Mouse (Mus musculus) midbrain, embryonic 10.5 days (tissue): ENCODE results near the gene Wnt5b. TPM values are rescaled to one million over a fixed set of nuclear protein-coding genes. Genes with fewer than 3 reads are reported as not detected.

Experiments used
- DNase-seq: peaks from one replicate; pipeline ENCODE4 v3.0.0-alpha.2; 2017; ENCODE audit warnings: low spot score
- H3K27ac ChIP-seq: fragments of 300-500 bp; sonication (generic); replicated peaks from 2 replicates; pipeline ENCODE4 v1.5.1; 2016; ENCODE audit warnings: mild to moderate bottlenecking
- H3K27me3 ChIP-seq: fragments of 300-500 bp; sonication (generic); 2 replicates; pipeline ENCODE4 v1.6.1; 2016; ENCODE audit warnings: low read depth, mild to moderate bottlenecking; ENCODE audit not compliant: poor library complexity, severe bottlenecking
- H3K36me3 ChIP-seq: fragments of 300-500 bp; sonication (generic); 2 replicates; pipeline ENCODE4 v1.6.1; 2016; ENCODE audit warnings: mild to moderate bottlenecking, moderate library complexity
- H3K4me1 ChIP-seq: fragments of 300-500 bp; sonication (generic); 2 replicates; pipeline ENCODE4 v1.6.1; 2016
- H3K4me3 ChIP-seq: fragments of 300-500 bp; sonication (generic); 2 replicates; pipeline ENCODE4 v1.5.1; 2016; ENCODE audit warnings: mild to moderate bottlenecking, moderate library complexity
- H3K9me3 ChIP-seq: fragments of 300-500 bp; sonication (generic); replicated peaks from 2 replicates; pipeline ENCODE4 v1.6.1; 2016; ENCODE audit warnings: mild to moderate bottlenecking
- WGBS: fragments of 180-500 bp; shearing (Covaris S2); methylation state at CpG from one replicate; pipeline ENCODE4 v1.1.7; 2016; 5-methylcytosine and 5-hydroxymethylcytosine counted together
- polyA plus RNA-seq: library from polyadenylated mRNA; unstranded; fragments of >200 nt; fragmentation: Nextera tagmentation; extraction: Ambion mirVana; gene quantifications from 2 replicates; pipeline ENCODE4 v1.2.1, GENCODE M21; 2016

The Wnt5b gene
- polyA plus RNA-seq, 1 experiment from 2014 or later: 19.0 TPM

DNA sequence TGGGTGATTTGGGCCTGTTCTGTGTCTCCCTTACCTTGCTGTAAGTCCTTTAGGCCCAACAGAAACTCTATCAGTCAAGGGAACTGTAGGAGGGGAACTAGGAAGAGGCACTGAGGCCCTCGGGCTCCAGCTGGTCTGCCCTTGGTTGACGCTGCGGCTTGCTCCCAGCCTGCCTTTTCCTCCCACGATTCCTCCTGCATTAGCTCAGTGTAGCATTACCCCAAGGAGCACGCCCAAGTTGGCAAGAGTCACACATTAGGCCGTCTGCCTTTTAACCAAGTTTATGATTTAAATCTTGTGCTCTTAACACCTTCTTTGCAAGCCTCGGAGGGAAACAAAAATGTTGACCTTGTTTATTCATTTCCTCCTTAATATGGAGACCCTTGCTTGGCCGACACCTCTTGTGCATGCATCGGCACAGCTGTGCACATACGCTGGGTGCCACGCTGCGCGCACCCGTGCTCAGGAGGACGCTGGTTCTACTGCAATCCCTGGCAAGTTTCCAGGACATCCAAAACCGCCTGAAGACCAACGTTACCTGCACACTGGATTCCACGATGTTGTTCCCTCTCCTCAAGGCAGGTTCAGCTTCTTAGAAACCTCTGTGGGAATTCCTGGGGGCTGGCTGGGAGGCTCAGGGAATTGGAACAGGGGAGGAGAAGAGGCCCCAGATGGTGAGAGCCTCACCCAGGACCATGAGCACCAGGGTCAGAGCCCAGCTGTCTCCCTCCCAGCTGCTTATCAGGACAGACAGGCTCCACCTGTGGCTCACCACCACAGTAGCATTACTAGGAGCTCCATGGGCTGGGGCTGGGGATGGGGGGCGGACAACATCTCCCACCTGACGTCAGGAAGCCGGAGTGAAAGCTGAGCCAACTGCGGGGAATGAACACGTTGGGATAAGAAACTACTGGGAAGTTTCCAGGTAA, 21.6 kb upstream of the Wnt5b start:
- peaks cover 5% of the 10 kb centered on the region; the same call in 1 of the 2 replicates for H3K36me3 ChIP-seq
- H3K27ac ChIP-seq: no peak overlapping the region
- WGBS: 90% methylated on average over 23 of the region's 23 CpGs
- no peaks in the 10 kb centered on the region for H3K27me3 ChIP-seq
- H3K9me3 ChIP-seq: no peaks in the 10 kb centered on the region
- no peak for DNase-seq
- H3K4me1 ChIP-seq: peaks cover 9% of the 10 kb centered on the region
- no peak overlapping the region for H3K4me3 ChIP-seq

DNA sequence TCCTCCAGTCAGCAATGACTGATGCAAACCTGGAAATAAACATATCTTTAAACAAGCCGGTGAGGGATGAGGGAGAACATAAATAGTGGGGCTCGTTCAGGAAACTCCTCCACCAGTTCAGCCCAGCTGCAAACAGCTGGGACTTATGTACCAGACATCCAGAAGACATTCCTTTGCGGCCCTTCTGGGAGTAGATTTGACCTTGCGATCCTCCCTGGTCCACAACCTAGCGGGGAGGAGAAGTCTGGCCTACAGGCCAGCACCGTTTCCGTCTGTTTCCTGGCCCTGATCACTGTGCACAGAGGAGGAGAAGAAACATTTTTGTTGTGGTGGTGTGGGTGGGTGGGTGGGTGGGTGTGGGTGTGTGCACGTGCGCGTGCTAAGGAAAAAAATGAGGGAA, 18.4 kb upstream of the Wnt5b start:
- 89% methylated on average over 10 of the region's 10 CpGs for WGBS
- Histone ChIP-seq H3K27ac (no peak overlapping the region), H3K27me3 (no peaks in the 10 kb centered on the region), H3K36me3 (no peaks in the 10 kb centered on the region), H3K9me3 (no peaks in the 10 kb centered on the region), H3K4me3 (no peak overlapping the region), H3K4me1 (peaks cover 16% of the 10 kb centered on the region)
- DNase-seq: no peak

DNA sequence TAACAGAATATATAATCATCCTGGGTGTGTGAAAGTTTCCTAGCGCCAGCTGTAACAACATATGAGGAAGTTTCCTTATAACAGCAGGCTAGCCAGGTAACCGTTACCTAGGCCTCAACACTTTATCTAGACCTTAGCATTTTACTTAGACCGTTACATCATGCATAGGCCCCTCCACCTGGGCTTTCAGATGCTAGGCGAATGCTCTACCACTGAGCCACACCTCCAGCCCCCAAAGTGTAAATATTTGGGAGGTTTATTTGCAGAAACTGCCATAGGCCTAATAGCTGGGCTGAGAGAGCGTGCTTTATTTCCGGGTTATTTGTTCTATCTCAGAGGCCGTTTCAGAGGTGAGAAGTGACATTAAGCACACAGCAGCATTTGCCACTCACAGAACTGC, 14.7 kb upstream of the Wnt5b start:
- no peaks in the 10 kb centered on the region for H3K9me3 ChIP-seq
- H3K4me1 ChIP-seq: peaks cover 8% of the 10 kb centered on the region
- no peak for DNase-seq
- H3K27me3 ChIP-seq: no peaks in the 10 kb centered on the region
- H3K4me3 ChIP-seq: no peak overlapping the region
- WGBS: 81% methylated on average over 7 of the region's 7 CpGs
- H3K27ac ChIP-seq: no peak overlapping the region
- no peaks in the 10 kb centered on the region for H3K36me3 ChIP-seq

DNA sequence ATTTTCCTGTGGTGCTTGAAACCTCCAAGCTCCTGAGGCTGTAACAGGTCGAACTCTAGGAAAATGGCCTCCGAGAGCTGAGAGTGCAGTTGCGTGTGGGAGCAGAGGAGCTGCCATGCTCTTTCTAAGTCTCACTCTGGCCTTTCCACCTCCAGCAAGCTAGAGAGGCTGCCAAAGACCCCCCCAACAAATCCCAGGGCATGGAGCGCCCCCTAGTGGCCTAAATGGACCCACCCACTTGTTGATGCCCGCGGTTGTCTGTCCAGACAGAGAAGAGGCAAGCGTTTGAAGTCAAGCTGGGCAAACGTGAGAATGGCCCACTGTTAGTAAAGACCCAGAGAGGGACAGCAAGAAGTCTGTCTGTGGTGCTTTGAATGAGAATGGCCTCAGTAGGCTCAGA, 10.3 kb upstream of the Wnt5b start:
- Histone ChIP-seq H3K4me3 (no peak overlapping the region), H3K36me3 (no peaks in the 10 kb centered on the region), H3K9me3 (no peaks in the 10 kb centered on the region), H3K27me3 (no peaks in the 10 kb centered on the region), H3K27ac (no peak overlapping the region), H3K4me1 (peaks cover 7% of the 10 kb centered on the region)
- WGBS: 66% methylated on average over 8 of the region's 8 CpGs
- peak; percentile 39 for DNase-seq

DNA sequence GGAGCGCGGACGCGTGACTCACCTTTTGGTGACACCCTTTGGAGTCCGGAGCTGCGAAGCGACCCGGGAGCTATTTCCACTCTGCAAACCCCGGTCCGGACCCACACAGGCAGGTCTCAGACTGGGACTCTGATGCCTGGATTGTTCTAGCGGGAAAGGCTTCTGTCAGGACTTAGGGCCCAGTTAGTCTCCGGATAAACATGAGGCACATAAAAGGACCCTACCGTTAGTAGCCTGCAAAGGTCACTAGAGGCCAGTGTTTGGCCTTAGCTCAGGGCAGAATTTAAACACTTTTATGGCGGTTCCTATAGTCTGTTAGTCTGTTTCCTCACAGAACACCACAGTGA, 344 bp upstream of the Wnt5b start:
- Histone ChIP-seq H3K36me3 (no peaks in the 10 kb centered on the region; the same call in 1 of the 2 replicates), H3K27ac (peak overlapping the region; percentile 93), H3K9me3 (no peaks in the 10 kb centered on the region), H3K27me3 (peaks cover 66% of the 10 kb centered on the region), H3K4me3 (peak overlapping the region; percentile 85), H3K4me1 (peaks cover 54% of the 10 kb centered on the region)
- WGBS: 0% methylated on average over 14 of the region's 14 CpGs
- DNase-seq: no peak

DNA sequence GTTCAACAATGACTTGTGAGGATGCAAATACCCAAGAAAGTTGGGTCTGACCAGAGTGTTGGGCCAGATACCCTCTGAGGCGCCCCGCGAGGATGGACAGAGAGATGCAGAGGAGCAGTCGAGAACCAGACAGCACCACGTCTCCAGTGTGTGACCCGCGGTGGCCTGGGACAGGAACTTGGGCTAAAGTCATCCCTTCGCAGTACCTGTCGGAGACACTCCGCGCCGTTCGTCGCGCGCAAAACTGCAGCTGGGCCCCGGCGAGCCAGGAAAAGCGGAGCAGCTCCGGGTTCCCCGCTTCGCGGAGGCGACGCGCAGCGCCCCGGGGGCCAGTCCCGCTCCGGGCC, 718 bp downstream of the Wnt5b start:
- H3K4me1 ChIP-seq: peaks cover 54% of the 10 kb centered on the region
- DNase-seq: no peak
- peaks cover 66% of the 10 kb centered on the region for H3K27me3 ChIP-seq
- peak overlapping the region; percentile 85 for H3K4me3 ChIP-seq
- WGBS: under 1% methylated on average over 30 of the region's 30 CpGs
- no peaks in the 10 kb centered on the region; the same call in 1 of the 2 replicates for H3K36me3 ChIP-seq
- no peaks in the 10 kb centered on the region for H3K9me3 ChIP-seq
- peak overlapping the region; percentile 93 for H3K27ac ChIP-seq

DNA sequence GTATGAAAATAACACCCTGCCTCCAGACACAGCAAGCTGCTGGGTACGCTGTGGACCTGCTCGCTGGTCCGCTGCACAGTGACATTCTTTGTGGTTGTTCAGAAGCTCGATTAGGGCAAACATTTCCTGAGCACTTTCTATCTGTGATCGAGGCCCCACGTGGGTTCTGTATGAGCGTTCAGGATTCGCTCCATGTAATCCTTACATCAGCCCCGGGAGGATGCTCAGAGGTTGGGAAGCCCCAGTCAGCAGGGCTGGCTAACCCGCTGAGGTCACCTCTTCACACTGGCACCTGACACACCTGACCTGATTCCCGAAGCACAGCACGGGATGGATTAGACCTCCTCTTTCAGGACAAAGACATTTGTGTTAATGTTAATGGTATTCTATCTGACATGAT, 8.3 kb downstream of the Wnt5b start:
- H3K9me3 ChIP-seq: no peaks in the 10 kb centered on the region
- peaks cover 7% of the 10 kb centered on the region; the same call in 1 of the 2 replicates for H3K27me3 ChIP-seq
- peaks cover 13% of the 10 kb centered on the region for H3K4me1 ChIP-seq
- WGBS: 89% methylated on average over 12 of the region's 12 CpGs
- H3K36me3 ChIP-seq: peaks cover 7% of the 10 kb centered on the region; the same call in 1 of the 2 replicates
- no peak overlapping the region for H3K4me3 ChIP-seq
- no peak overlapping the region for H3K27ac ChIP-seq
- no peak for DNase-seq

DNA sequence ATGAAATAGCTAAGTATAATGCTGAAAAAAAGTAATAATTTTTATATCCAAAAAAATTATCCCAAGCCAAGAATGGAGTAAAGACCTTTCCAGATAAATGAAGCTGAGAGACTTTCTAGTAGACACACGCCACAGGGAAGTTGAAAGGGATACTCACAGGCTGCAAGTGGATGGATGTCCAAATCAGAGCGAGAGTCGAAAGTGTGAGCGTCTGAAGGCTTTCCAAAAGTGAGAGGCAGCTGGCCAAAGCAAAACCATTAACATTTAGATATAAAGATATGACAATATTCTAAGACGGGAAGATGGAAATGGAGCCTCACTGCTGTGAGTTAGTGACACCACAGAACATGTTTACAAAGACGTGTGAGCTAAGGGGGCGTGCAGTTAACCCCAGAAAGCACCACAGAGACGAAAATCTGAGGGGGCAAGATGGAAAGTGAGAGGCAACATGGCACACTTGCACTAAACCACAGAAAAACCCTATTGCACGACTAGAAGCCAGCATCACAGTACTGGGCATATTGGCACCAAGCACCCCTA, 10.9 kb downstream of the Wnt5b start:
- Histone ChIP-seq H3K9me3 (no peaks in the 10 kb centered on the region), H3K4me3 (no peak overlapping the region), H3K4me1 (0 out of 2 replicates have a peak, but pooled peaks cover 6% of the 10 kb centered on the region), H3K36me3 (peaks cover 7% of the 10 kb centered on the region; the same call in 1 of the 2 replicates), H3K27ac (no peak overlapping the region), H3K27me3 (no peaks in the 10 kb centered on the region)
- no peak for DNase-seq
- 92% methylated on average over 9 of the region's 9 CpGs for WGBS

DNA sequence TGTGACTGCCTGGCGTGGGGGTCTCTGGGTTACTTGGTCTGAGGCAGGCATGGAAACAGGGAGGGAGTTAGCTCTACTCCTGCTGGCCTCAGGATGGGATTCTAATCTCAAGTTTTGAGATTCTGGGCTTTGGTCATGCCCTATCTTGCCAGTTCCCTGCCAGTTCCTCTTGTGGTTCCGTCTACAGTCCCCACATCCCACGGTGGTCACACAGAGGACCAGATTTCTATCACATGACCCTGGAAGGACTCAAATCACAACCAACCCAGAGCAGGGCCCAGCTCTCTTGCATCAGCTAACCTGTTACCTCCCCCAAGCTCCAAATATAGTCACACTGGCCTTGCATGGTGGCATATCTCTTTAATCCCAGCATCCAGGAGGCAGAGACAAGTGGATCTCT, 14.5 kb downstream of the Wnt5b start:
- Histone ChIP-seq H3K4me3 (no peak overlapping the region), H3K27ac (no peak overlapping the region), H3K9me3 (no peaks in the 10 kb centered on the region), H3K36me3 (0 out of 2 replicates have a peak, but pooled peaks cover 2% of the 10 kb centered on the region), H3K27me3 (no peaks in the 10 kb centered on the region), H3K4me1 (peaks cover 22% of the 10 kb centered on the region)
- no peak for DNase-seq
- WGBS: 95% methylated on average over 3 of the region's 3 CpGs

DNA sequence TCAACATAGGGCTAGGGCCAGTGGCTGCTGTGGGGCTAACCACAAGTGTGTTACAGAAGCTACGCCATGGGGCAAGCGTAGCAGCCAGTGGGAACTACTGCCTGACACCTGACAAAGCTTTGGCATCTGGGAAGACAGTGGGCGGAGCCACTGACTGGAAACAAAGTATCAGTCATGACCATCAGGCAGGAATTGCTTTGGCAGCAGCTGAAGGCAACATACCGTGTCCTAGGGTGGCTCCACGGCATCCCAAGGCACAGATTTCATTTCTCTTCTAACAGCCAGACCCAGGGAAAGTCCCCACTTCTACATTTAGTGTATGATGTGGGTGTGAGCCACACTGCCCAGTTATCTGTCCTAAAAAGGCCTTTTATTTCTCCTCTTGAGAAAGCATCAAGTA, 17.6 kb downstream of the Wnt5b start:
- Histone ChIP-seq H3K4me1 (peaks cover 54% of the 10 kb centered on the region), H3K27ac (no peak overlapping the region)
- DNase-seq: no peak

DNA sequence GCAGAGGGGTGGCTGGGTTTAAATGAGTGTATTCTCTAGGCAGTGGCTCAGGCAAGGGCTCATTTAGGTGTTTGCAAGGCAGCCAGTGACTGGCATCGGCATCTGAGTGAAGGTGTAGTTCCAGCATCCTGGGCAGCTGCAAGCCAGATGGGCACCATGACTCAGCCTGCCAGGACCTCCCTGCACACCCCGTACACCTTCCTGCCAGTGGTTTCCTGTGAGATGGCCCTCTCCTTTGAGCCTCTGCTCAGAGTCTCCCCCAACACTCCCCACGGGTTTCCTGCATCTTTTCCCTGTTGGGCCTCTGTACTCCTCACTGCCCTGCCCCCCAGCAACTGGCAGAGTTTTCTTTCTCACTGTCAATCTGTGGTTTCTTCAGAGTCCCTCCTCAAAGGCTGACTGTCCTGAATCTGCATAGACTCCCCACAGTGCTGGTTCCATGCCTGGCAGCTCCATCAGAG, 22.2 kb downstream of the Wnt5b start:
- no peaks in the 10 kb centered on the region; the same call in 1 of the 2 replicates for H3K36me3 ChIP-seq
- no peaks in the 10 kb centered on the region for H3K9me3 ChIP-seq
- H3K27ac ChIP-seq: peak overlapping the region; percentile 57
- peaks cover 62% of the 10 kb centered on the region for H3K4me1 ChIP-seq
- H3K4me3 ChIP-seq: no peak overlapping the region
- DNase-seq: no peak
- WGBS: 50% methylated on average over 3 of the region's 3 CpGs
- no peaks in the 10 kb centered on the region for H3K27me3 ChIP-seq

More for the DNA sequence above, 17.6 kb downstream of the Wnt5b start:
- Histone ChIP-seq H3K36me3 (0 out of 2 replicates have a peak, but pooled peaks cover 2% of the 10 kb centered on the region), H3K4me3 (no peak overlapping the region), H3K27me3 (no peaks in the 10 kb centered on the region), H3K9me3 (no peaks in the 10 kb centered on the region)
- 83% methylated on average over 5 of the region's 5 CpGs for WGBS

DNA sequence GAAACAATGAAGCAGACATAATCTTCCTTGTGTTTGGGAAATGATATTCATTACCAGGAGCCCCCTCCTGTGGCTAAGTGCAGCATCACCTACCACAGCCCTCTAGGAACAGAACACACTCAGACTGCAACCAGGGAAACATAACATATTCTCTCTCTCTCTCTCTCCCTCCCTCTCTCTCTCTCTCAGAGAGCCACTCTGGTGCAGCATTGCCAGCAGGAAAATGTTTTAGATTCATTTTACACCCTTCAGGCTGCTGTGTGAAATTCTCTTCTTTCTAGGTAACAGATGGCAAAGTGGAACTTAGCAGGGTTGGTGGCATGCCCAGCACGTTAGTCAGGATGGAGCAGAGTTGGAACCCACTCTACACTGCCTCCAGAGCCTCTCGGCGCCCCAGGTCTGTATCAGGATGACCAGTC, 22.7 kb downstream of the Wnt5b start:
- Histone ChIP-seq H3K4me3 (no peak overlapping the region), H3K36me3 (peaks cover 4% of the 10 kb centered on the region), H3K4me1 (peaks cover 57% of the 10 kb centered on the region), H3K27me3 (no peaks in the 10 kb centered on the region), H3K9me3 (no peaks in the 10 kb centered on the region), H3K27ac (peak overlapping the region; percentile 57; the same call in 1 of the 2 replicates)
- no peak for DNase-seq
- WGBS: 67% methylated on average over 3 of the region's 3 CpGs

DNA sequence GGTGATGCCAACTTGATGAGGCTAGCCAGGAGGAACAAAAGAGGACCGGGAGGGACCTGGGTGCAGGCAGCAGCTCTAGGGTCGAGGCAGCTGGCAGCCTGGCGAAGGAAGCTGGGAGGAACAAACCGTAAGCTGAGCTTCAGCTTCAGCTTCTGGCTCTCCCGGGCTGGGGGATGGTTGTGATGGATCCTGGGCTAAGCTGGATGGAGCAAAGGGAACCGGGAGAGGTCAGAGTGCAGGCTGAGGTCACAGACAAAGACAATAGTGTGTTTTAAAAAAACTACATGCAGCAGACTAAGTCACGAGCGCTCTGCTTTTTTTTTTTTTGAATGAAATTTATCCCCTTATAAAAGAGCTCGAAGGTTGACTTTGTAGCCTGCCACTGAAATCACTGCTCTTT, 23.4 kb downstream of the Wnt5b start:
- Histone ChIP-seq H3K27me3 (no peaks in the 10 kb centered on the region), H3K9me3 (no peaks in the 10 kb centered on the region), H3K4me3 (no peak overlapping the region), H3K4me1 (peaks cover 53% of the 10 kb centered on the region), H3K36me3 (peaks cover 8% of the 10 kb centered on the region), H3K27ac (peak overlapping the region; percentile 49; the same call in 1 of the 2 replicates)
- WGBS: 16% methylated on average over 9 of the region's 9 CpGs
- peak; percentile 39 for DNase-seq
